Mouse (Mus musculus): ENCODE measurements at regions not wholly inside any gene's neighbourhood (a gene's known extent, or its start where the extent isn't known, plus 50 kb on each side); places are given as distances from the start of the nearest gene placed in this dataset.

DNA sequence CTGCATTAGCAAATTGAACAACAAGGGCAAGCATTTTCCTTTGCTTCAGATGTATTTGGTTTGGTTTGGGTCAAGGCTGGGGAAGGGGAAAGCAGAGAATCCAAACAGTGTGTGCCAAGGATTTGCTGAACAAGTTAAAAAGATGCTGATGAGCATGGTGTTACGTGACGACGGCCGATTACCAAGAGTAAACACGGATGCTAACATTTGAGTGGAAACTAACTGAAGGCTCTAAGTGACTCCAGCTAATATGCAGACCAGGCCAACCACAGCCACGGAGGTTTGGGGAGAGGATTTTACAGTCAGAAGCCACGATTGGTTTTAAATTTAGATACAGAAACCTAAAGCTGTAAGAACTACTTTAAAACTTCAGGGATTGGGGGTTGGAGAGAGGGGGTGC is 262.3 kb upstream of the Rnaseh2b start:
- DNase-seq (ENCODE audit: extremely low read depth, low read depth, low spot score), result no peak
- no peak overlapping the region for H3K4me3 ChIP-seq (ENCODE audit: insufficient read depth, low read depth, low read length)
- no peak overlapping the region for H3K27ac ChIP-seq (replicated peaks; ENCODE audit: insufficient read depth, low read depth, low read length)
- no peaks in the 10 kb centered on the region for H3K4me1 ChIP-seq (ENCODE audit: control insufficient read depth, insufficient read depth, low read length)
- no peaks in the 10 kb centered on the region for H3K36me3 ChIP-seq (ENCODE audit: control insufficient read depth, insufficient read depth, low read length)
- H3K27me3 ChIP-seq (ENCODE audit: control insufficient read depth, insufficient read depth, low read length), result no peaks in the 10 kb centered on the region
- no peaks in the 10 kb centered on the region for H3K79me2 ChIP-seq (ENCODE audit: control insufficient read depth, insufficient read depth, low read length)
- no peak overlapping the region for H3K9ac ChIP-seq (ENCODE audit: low read depth, low read length)
- 78% methylated on average over 7 of the region's 7 CpGs for WGBS
- TF ChIP-seq CTCF (IDR thresholded peaks at IDR 0.05; ENCODE audit: low read depth, low read length) (no peak), POLR2A (IDR thresholded peaks at IDR 0.05; ENCODE audit: extremely low read depth, insufficient read depth, low read length) (no peak)

DNA sequence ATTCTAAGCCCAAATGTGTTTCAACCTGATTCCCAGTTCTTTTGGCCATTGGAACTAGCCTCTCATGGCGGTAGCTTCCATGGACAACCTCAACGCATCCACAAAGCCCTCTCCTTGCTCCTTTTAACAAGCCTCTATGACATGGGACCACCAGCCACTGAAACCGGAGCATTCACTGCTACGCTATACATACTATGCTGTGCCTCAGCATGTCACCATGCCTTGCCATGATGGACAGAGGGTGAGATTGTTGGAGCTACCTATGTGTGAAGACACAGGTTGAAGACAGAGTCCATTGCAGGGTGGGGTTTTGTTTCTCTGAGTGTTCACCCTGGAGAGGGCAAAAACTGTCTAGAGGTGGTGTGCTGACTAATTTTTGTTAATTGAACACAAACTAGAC is 258.7 kb upstream of the Rnaseh2b start:
- no peak for DNase-seq (ENCODE audit: extremely low read depth, low read depth, low spot score)
- Histone ChIP-seq H3K79me2 (ENCODE audit: control insufficient read depth, insufficient read depth, low read length) (no peaks in the 10 kb centered on the region), H3K36me3 (ENCODE audit: control insufficient read depth, insufficient read depth, low read length) (no peaks in the 10 kb centered on the region), H3K4me3 (ENCODE audit: insufficient read depth, low read depth, low read length) (no peak overlapping the region), H3K9ac (ENCODE audit: low read depth, low read length) (no peak overlapping the region), H3K27me3 (ENCODE audit: control insufficient read depth, insufficient read depth, low read length) (no peaks in the 10 kb centered on the region), H3K27ac (replicated peaks; ENCODE audit: insufficient read depth, low read depth, low read length) (no peak overlapping the region), H3K4me1 (ENCODE audit: control insufficient read depth, insufficient read depth, low read length) (no peaks in the 10 kb centered on the region)
- TF ChIP-seq CTCF (IDR thresholded peaks at IDR 0.05; ENCODE audit: low read depth, low read length) (no peak), POLR2A (IDR thresholded peaks at IDR 0.05; ENCODE audit: extremely low read depth, insufficient read depth, low read length) (no peak)
- 100% methylated on average over 4 of the region's 4 CpGs for WGBS

DNA sequence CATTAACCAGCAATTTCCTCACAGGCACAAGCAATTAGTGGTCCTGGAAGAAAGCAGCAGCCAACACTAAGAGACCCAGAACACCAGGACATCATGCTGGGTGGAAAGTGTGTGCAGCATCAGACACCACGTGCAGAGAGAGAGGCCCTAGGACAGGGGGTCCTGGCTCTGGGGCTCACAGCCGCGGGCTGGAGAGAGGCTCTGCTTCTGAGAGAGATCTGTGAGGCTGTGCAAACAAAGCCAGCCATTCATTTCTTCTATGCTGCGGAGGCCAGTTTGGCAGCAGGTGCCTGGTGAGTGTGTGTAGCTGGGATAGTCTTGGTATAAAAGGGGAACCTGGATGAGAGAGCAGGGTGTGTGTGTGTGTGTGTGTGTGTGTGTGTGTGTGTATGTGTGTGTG is 257.7 kb upstream of the Rnaseh2b start:
- DNase-seq (ENCODE audit: extremely low read depth, low read depth, low spot score), result no peak
- H3K27me3 ChIP-seq (ENCODE audit: control insufficient read depth, insufficient read depth, low read length), result no peaks in the 10 kb centered on the region
- no peaks in the 10 kb centered on the region for H3K36me3 ChIP-seq (ENCODE audit: control insufficient read depth, insufficient read depth, low read length)
- no peak for TF ChIP-seq POLR2A (IDR thresholded peaks at IDR 0.05; ENCODE audit: extremely low read depth, insufficient read depth, low read length)
- no peak for TF ChIP-seq CTCF (IDR thresholded peaks at IDR 0.05; ENCODE audit: low read depth, low read length)
- H3K79me2 ChIP-seq (ENCODE audit: control insufficient read depth, insufficient read depth, low read length), result no peaks in the 10 kb centered on the region
- 43% methylated on average over 4 of the region's 4 CpGs for WGBS
- no peak overlapping the region for H3K27ac ChIP-seq (replicated peaks; ENCODE audit: insufficient read depth, low read depth, low read length)
- no peaks in the 10 kb centered on the region for H3K4me1 ChIP-seq (ENCODE audit: control insufficient read depth, insufficient read depth, low read length)
- H3K4me3 ChIP-seq (ENCODE audit: insufficient read depth, low read depth, low read length), result no peak overlapping the region
- no peak overlapping the region for H3K9ac ChIP-seq (ENCODE audit: low read depth, low read length)

DNA sequence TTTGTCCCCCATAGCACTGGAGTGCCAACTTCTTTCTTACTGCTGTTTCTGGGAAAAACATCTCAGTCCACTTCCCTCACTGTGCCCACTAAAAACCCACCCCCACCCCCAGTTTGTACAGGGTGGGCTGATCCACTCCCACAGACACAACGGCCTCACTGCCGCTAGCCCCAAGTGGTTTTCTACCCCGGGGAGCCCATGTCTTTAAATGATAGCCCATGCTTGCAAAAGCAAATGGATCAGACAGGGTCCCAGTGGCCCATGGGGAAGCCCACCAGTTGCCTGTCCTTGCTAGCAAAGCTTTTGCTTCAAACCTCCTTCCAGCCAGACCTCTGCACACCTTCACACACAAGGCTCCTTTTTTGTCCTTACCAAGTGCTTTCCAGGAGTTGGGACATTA is 257.0 kb upstream of the Rnaseh2b start:
- Histone ChIP-seq H3K79me2 (ENCODE audit: control insufficient read depth, insufficient read depth, low read length) (no peaks in the 10 kb centered on the region), H3K4me1 (ENCODE audit: control insufficient read depth, insufficient read depth, low read length) (no peaks in the 10 kb centered on the region), H3K27ac (replicated peaks; ENCODE audit: insufficient read depth, low read depth, low read length) (no peak overlapping the region), H3K36me3 (ENCODE audit: control insufficient read depth, insufficient read depth, low read length) (no peaks in the 10 kb centered on the region), H3K4me3 (ENCODE audit: insufficient read depth, low read depth, low read length) (no peak overlapping the region), H3K27me3 (ENCODE audit: control insufficient read depth, insufficient read depth, low read length) (no peaks in the 10 kb centered on the region), H3K9ac (ENCODE audit: low read depth, low read length) (no peak overlapping the region)
- DNase-seq (ENCODE audit: extremely low read depth, low read depth, low spot score), result no peak
- no peak for TF ChIP-seq CTCF (IDR thresholded peaks at IDR 0.05; ENCODE audit: low read depth, low read length)
- TF ChIP-seq POLR2A (IDR thresholded peaks at IDR 0.05; ENCODE audit: extremely low read depth, insufficient read depth, low read length), result no peak
- WGBS, result 88% methylated on average over 3 of the region's 3 CpGs

DNA sequence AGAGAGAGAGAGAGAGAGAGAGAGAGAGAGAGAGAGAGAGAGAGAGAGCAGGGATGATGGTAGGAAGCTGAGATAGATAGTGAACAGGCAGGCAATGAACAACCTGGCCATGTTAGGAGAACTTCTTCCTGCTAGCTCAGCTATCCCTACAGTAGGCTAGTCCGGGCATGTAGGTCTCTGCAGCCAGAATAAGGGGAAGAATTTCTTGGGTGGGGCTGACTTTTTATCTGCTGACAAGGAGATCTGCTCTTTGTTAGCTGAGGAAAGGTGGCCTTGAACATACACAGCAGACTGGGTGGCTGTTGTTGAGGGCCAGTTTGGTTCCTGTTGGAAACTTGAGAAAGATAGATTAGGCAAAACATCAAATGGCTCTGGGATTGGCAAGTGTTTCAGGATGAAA is 254.9 kb upstream of the Rnaseh2b start:
- H3K36me3 ChIP-seq (ENCODE audit: control insufficient read depth, insufficient read depth, low read length), result no peaks in the 10 kb centered on the region
- DNase-seq (ENCODE audit: extremely low read depth, low read depth, low spot score), result no peak
- H3K79me2 ChIP-seq (ENCODE audit: control insufficient read depth, insufficient read depth, low read length), result no peaks in the 10 kb centered on the region
- H3K27ac ChIP-seq (replicated peaks; ENCODE audit: insufficient read depth, low read depth, low read length), result no peak overlapping the region
- H3K9ac ChIP-seq (ENCODE audit: low read depth, low read length), result no peak overlapping the region
- no peaks in the 10 kb centered on the region for H3K27me3 ChIP-seq (ENCODE audit: control insufficient read depth, insufficient read depth, low read length)
- H3K4me1 ChIP-seq (ENCODE audit: control insufficient read depth, insufficient read depth, low read length), result no peaks in the 10 kb centered on the region
- H3K4me3 ChIP-seq (ENCODE audit: insufficient read depth, low read depth, low read length), result no peak overlapping the region
- 81% methylated on average over 1 of the region's 1 CpGs for WGBS
- TF ChIP-seq POLR2A (IDR thresholded peaks at IDR 0.05; ENCODE audit: extremely low read depth, insufficient read depth, low read length) (no peak), CTCF (IDR thresholded peaks at IDR 0.05; ENCODE audit: low read depth, low read length) (no peak)

DNA sequence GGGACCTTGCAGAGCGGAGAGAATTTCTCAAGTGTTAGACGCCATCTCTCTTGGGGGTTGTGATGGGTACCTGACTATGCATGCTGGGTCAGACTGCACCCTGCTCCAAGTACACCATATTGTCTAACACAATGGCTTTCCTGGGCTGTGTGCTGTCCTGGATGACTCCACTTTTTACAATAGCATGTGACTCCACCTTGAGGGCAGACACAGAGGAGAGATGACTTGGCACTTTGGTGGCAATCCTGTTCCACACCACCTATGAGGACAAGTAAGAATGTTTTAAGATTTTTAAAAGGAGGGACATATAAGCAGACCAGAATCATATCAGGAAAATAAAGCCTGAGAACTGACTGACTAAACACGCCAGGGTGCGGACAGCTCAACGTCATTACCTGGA is 254.5 kb upstream of the Rnaseh2b start:
- WGBS, result 95% methylated on average over 5 of the region's 5 CpGs
- no peaks in the 10 kb centered on the region for H3K4me1 ChIP-seq (ENCODE audit: control insufficient read depth, insufficient read depth, low read length)
- no peak overlapping the region for H3K4me3 ChIP-seq (ENCODE audit: insufficient read depth, low read depth, low read length)
- no peaks in the 10 kb centered on the region for H3K79me2 ChIP-seq (ENCODE audit: control insufficient read depth, insufficient read depth, low read length)
- no peaks in the 10 kb centered on the region for H3K36me3 ChIP-seq (ENCODE audit: control insufficient read depth, insufficient read depth, low read length)
- no peak for DNase-seq (ENCODE audit: extremely low read depth, low read depth, low spot score)
- no peak for TF ChIP-seq CTCF (IDR thresholded peaks at IDR 0.05; ENCODE audit: low read depth, low read length)
- TF ChIP-seq POLR2A (IDR thresholded peaks at IDR 0.05; ENCODE audit: extremely low read depth, insufficient read depth, low read length), result no peak
- no peak overlapping the region for H3K9ac ChIP-seq (ENCODE audit: low read depth, low read length)
- no peaks in the 10 kb centered on the region for H3K27me3 ChIP-seq (ENCODE audit: control insufficient read depth, insufficient read depth, low read length)
- H3K27ac ChIP-seq (replicated peaks; ENCODE audit: insufficient read depth, low read depth, low read length), result no peak overlapping the region

All from liver, adult 2 months (tissue).